Mouse (Mus musculus) forebrain, embryonic 14.5 days (tissue): ENCODE measurements around the gene Ccdc85b. TPM values are rescaled to one million over a fixed set of nuclear protein-coding genes. Genes with fewer than 3 reads are reported as not detected.
A peak's percentile ranks its signal among the peaks of the same experiment; 100 is the strongest.

ENCODE experiments used
- ATAC-seq: fragments of 200-750 bp; cut with Nextera tagmentation; 2 replicates; pipeline ENCODE4 v1.8.0; 2017; ENCODE audit warnings: mild to moderate bottlenecking, moderate library complexity
- DNase-seq: peaks from one replicate; pipeline ENCODE4 v3.0.0-alpha.2; 2015; ENCODE audit warnings: low spot score
- H3K27ac ChIP-seq: fragments of 300-500 bp; sonication (generic); 2 replicates; pipeline ENCODE4 v1.5.1; 2014; ENCODE audit warnings: low read depth, mild to moderate bottlenecking, control low read depth, low read length, moderate library complexity
- H3K27me3 ChIP-seq: fragments of 300-500 bp; sonication (generic); replicated peaks from 2 replicates; pipeline ENCODE4 v1.6.1; 2014; ENCODE audit warnings: low read length, control low read depth, mixed read lengths; ENCODE audit not compliant: control insufficient read depth, insufficient read depth
- H3K36me3 ChIP-seq: fragments of 300-500 bp; sonication (generic); 2 replicates; pipeline ENCODE4 v1.6.1; 2014; ENCODE audit warnings: low read length, control low read depth; ENCODE audit not compliant: control insufficient read depth, insufficient read depth
- H3K4me1 ChIP-seq: fragments of 300-500 bp; sonication (generic); 2 replicates; pipeline ENCODE4 v1.6.1; 2014; ENCODE audit warnings: antibody characterized with exemption, low read length, control low read depth; ENCODE audit not compliant: control insufficient read depth, insufficient read depth
- H3K4me2 ChIP-seq: fragments of 300-500 bp; sonication (generic); 2 replicates; pipeline ENCODE4 v1.6.1; 2014; ENCODE audit warnings: mild to moderate bottlenecking, control low read depth, low read length
- H3K4me3 ChIP-seq: fragments of 300-500 bp; sonication (generic); 2 replicates; pipeline ENCODE4 v1.5.1; 2014; ENCODE audit warnings: low read depth, low read length, control low read depth
- H3K9ac ChIP-seq: fragments of 300-500 bp; sonication (generic); 2 replicates; pipeline ENCODE4 v1.6.1; 2014; ENCODE audit warnings: mild to moderate bottlenecking, low read length, control low read depth, moderate library complexity
- H3K9me3 ChIP-seq: fragments of 300-500 bp; sonication (generic); replicated peaks from 2 replicates; pipeline ENCODE4 v1.6.1; 2016; ENCODE audit warnings: low read length, control low read depth, mixed read lengths; ENCODE audit not compliant: control insufficient read depth
- WGBS: fragments of 180-500 bp; shearing (Covaris S2); extraction: QIAGEN DNeasy Blood & Tissue Kit; methylation state at CpG from one replicate; pipeline ENCODE4 v1.1.7; 2014; 5-methylcytosine and 5-hydroxymethylcytosine counted together
- polyA plus RNA-seq: library from polyadenylated mRNA; unstranded; fragments of >200 nt; fragmentation: Nextera tagmentation; extraction: Ambion mirVana; gene quantifications from 2 replicates; pipeline ENCODE4 v1.2.1, GENCODE M21; 2014

The Ccdc85b gene
- polyA plus RNA-seq, 1 experiment from 2014 or later: 5.9 TPM

GRCm38 (mm10) chr19:5455037-5455436 lies 2.7 kb downstream of the Ccdc85b start:
- Histone ChIP-seq H3K27ac (no peak overlapping the region), H3K4me3 (no peak overlapping the region), H3K36me3 (peaks cover 3% of the 10 kb centered on the region; the same call in 1 of the 2 replicates), H3K9ac (no peak overlapping the region), H3K4me1 (peaks cover 23% of the 10 kb centered on the region), H3K9me3 (no peaks in the 10 kb centered on the region), H3K4me2 (peak overlapping the region; percentile 88), H3K27me3 (no peaks in the 10 kb centered on the region)
- no peak for DNase-seq
- no peak for ATAC-seq
- 86% methylated on average over 12 of the region's 12 CpGs for WGBS

DNA sequence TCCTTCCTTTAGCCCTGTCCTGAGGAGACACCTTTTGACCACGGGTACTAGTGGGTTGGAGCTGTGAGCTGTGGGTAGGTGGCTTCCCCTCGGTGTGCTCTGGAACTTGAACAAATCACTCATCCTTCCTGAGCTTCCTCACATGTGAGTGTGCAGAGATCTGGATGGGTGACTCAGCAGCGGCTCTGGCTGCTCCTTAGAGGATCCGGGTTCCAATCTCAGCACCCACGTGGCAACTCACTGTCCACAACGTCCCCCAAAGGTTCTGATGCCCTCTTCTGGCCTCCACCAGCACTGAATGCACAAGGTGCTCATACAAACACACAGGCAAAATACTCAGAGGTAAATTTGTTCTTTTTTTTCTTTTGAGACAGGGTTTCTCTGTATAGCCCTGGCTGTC lies 5.9 kb downstream of the Ccdc85b start:
- Histone ChIP-seq H3K4me3 (no peak overlapping the region), H3K27ac (no peak overlapping the region), H3K36me3 (peaks cover 3% of the 10 kb centered on the region; the same call in 1 of the 2 replicates), H3K9me3 (no peaks in the 10 kb centered on the region), H3K27me3 (peaks cover 27% of the 10 kb centered on the region), H3K4me2 (no peak overlapping the region), H3K4me1 (peaks cover 17% of the 10 kb centered on the region), H3K9ac (no peak overlapping the region)
- DNase-seq (no peak), ATAC-seq (no peak)
- 73% methylated on average over 6 of the region's 6 CpGs for WGBS

- no peak overlapping the region for H3K4me3 ChIP-seq
- peaks cover 3% of the 10 kb centered on the region; the same call in 1 of the 2 replicates for H3K36me3 ChIP-seq
- H3K27ac ChIP-seq: no peak overlapping the region
- H3K4me2 ChIP-seq: no peak overlapping the region
- H3K27me3 ChIP-seq: peaks cover 34% of the 10 kb centered on the region
- H3K9me3 ChIP-seq: no peaks in the 10 kb centered on the region
- 87% methylated on average over 3 of the region's 3 CpGs for WGBS
- DNase-seq (no peak), ATAC-seq (no peak)
- H3K9ac ChIP-seq: no peak overlapping the region
- H3K4me1 ChIP-seq: peaks cover 2% of the 10 kb centered on the region; the same call in 1 of the 2 replicates
Observed at GRCm38 (mm10) chr19:5449673-5450072, 8.0 kb downstream of the Ccdc85b start.

GRCm38 (mm10) chr19:5448354-5449150 lies 9.1 kb downstream of the Ccdc85b start:
- WGBS: 6% methylated on average over 36 of the region's 36 CpGs
- Histone ChIP-seq H3K4me3 (peak overlapping the region; percentile 48; the same call in 1 of the 2 replicates), H3K36me3 (no peaks in the 10 kb centered on the region), H3K4me1 (peaks cover 2% of the 10 kb centered on the region; the same call in 1 of the 2 replicates), H3K4me2 (peak overlapping the region; percentile 94), H3K27ac (no peak overlapping the region), H3K9ac (peak overlapping the region; percentile 58; the same call in 1 of the 2 replicates), H3K9me3 (no peaks in the 10 kb centered on the region), H3K27me3 (peaks cover 34% of the 10 kb centered on the region)
- no peak for DNase-seq
- ATAC-seq: no peak

GRCm38 (mm10) chr19:5447515-5448353 lies 10.0 kb downstream of the Ccdc85b start, which contains the start of gene Fosl1:
Gene Fosl1, plus strand, starts transcription at chr19:5447547.
- Histone ChIP-seq H3K4me2 (peak within 1 kb of the TSS; percentile 94), H3K27me3 (peaks cover 34% of the 10 kb centered on the region), H3K4me3 (peak within 1 kb of the TSS; percentile 48), H3K4me1 (peaks cover 2% of the 10 kb centered on the region; the same call in 1 of the 2 replicates), H3K27ac (no peak within 1 kb of the TSS), H3K9ac (peak within 1 kb of the TSS; percentile 58), H3K9me3 (no peaks in the 10 kb centered on the region), H3K36me3 (no peaks in the 10 kb centered on the region)
- under 1% methylated on average over 70 of the region's 70 CpGs for WGBS
- DNase-seq (peak; percentile 67), ATAC-seq (peak; percentile 75)

- peaks cover 34% of the 10 kb centered on the region for H3K27me3 ChIP-seq
- peaks cover 2% of the 10 kb centered on the region; the same call in 1 of the 2 replicates for H3K4me1 ChIP-seq
- H3K4me3 ChIP-seq: no peak overlapping the region
- no peak for ATAC-seq
- no peak for DNase-seq
- H3K4me2 ChIP-seq: no peak overlapping the region
- H3K36me3 ChIP-seq: no peaks in the 10 kb centered on the region
- 86% methylated on average over 5 of the region's 5 CpGs for WGBS
- H3K27ac ChIP-seq: no peak overlapping the region
- H3K9ac ChIP-seq: no peak overlapping the region
- H3K9me3 ChIP-seq: no peaks in the 10 kb centered on the region
Observed at GRCm38 (mm10) chr19:5445747-5446146, 11.9 kb downstream of the Ccdc85b start.

DNA sequence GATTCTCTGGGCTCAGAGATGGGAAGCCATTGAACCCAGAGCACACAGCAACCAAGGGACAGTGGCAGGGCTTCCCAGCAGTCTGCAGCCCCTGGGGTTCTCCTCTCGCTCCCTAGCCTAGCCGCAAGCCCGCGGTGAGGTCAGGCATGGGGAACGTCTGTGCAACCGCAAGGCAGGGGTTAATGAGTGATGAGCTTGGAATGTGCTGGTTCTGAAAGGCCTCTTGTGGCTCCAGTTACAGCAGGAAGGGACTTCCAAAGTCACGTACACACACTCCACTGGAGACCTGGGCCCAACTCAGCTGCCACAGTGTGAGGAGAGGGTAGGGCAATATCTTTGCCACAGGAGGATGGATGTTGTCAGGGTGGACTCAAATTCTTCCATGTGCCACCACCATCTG lies 12.7 kb downstream of the Ccdc85b start:
- H3K4me2 ChIP-seq: no peak overlapping the region
- H3K27me3 ChIP-seq: peaks cover 34% of the 10 kb centered on the region
- no peak overlapping the region for H3K4me3 ChIP-seq
- WGBS: 45% methylated on average over 7 of the region's 7 CpGs
- H3K27ac ChIP-seq: no peak overlapping the region
- DNase-seq (no peak), ATAC-seq (no peak)
- H3K36me3 ChIP-seq: no peaks in the 10 kb centered on the region
- no peak overlapping the region for H3K9ac ChIP-seq
- H3K4me1 ChIP-seq: peaks cover 2% of the 10 kb centered on the region; the same call in 1 of the 2 replicates
- no peaks in the 10 kb centered on the region for H3K9me3 ChIP-seq

- H3K4me3 ChIP-seq: no peak overlapping the region
- H3K9ac ChIP-seq: no peak overlapping the region
- no peaks in the 10 kb centered on the region for H3K9me3 ChIP-seq
- 64% methylated on average over 9 of the region's 9 CpGs for WGBS
- H3K4me1 ChIP-seq: peaks cover 2% of the 10 kb centered on the region; the same call in 1 of the 2 replicates
- no peak overlapping the region for H3K27ac ChIP-seq
- no peak overlapping the region for H3K4me2 ChIP-seq
- peaks cover 34% of the 10 kb centered on the region for H3K27me3 ChIP-seq
- ATAC-seq (no peak), DNase-seq (no peak)
- no peaks in the 10 kb centered on the region for H3K36me3 ChIP-seq
Observed at GRCm38 (mm10) chr19:5444371-5444908, 13.3 kb downstream of the Ccdc85b start.
